9 mouse cellular contexts compared by ENCODE assay signal in the genomic region with DNA sequence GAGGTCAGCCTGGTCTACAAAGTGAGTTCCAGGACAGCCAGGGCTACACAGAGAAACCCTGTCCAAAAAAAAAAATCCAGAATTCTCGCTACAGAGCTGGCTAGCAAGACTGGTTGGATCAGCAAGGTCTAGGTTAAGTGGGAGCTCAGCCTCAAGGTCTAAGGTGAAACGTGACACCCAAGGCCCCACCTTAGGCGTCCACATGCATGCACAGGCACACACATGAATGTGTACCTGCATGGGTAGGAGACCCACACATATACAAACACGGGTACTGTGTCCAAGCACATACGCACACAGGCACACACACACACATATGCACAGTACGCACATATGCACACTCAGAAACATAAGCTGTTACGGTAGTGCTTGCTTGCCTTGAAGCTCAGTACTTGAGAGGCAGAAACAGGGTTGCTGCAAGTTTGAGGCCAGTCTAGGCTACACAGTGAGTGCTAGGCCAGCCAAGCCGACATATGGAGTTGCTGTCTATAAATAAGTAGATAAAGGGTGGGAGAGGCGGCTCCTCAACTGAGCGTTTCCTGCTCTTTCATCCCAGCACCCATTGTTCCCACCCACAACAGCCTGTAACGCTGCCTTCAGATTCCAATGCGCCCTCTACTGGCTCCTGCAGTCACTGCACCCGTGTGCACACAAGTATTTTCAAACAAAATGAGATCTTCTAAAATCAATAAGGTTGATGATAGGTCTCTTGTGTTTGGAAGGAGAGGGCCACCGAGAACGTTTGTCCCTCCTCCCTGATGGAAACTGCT. TPM values are rescaled to one million over a fixed set of nuclear protein-coding genes. Genes with fewer than 3 reads are reported as not detected.
DNase-seq lines count a peak whose midpoint lies in the region; TF ChIP-seq lines count a peak whose summit lies in the region.
"Had no signal": no experiment of that assay in that cellular context is flagged by ENCODE, and none has a peak within 500 bp of the region (broad histone marks: within the 10 kb centered on the region; RNA-seq: fewer than 3 reads in every experiment).

No protein-coding gene starts in this region.

- no peak for TF ChIP-seq POLR2A in MEL (IDR thresholded peaks at IDR 0.05; ENCODE audit: control insufficient read depth in 1 of 2, insufficient read depth in 1 of 2, low read depth in 1 of 2, low read length in 2 of 2, poor library complexity in 1 of 2)

- TF ChIP-seq EP300 in MEL (IDR thresholded peaks at IDR 0.05; ENCODE audit: low read depth in 1 of 2, low read length in 2 of 2): no peak

- H3K36me3 ChIP-seq in MEL (ENCODE audit: control insufficient read depth in 1 of 2, insufficient read depth in 2 of 2, low read length in 2 of 2): peaks cover 0 to 10% of the 10 kb centered on the region in 2 experiments; a peak in 2 of 4 replicates

- H3K4me1 ChIP-seq in MEL (ENCODE audit: control insufficient read depth in 1 of 2, insufficient read depth in 2 of 2, low read length in 2 of 2): peaks cover 0 to 20% of the 10 kb centered on the region in 2 experiments; a peak in 3 of 4 replicates

- TF ChIP-seq RAD21 in MEL (IDR thresholded peaks at IDR 0.05; ENCODE audit: low read depth, low read length): peak; percentile 29

- DNase-seq in gastrocnemius, postnatal 14 days: peak; percentile 39
- no peak for DNase-seq in gastrocnemius, postnatal 25 days
- DNase-seq in 3T3-L1 (ENCODE audit: low read depth, low spot score) (peak; percentile 71), MEL (ENCODE audit: low read depth, low spot score) (peak; percentile 88)
- DNase-seq in embryo, embryonic 11.5 days (ENCODE audit: low read depth, low spot score): peak; percentile 41
- peak; percentile 52 to 82 for DNase-seq in kidney, postnatal 36 days
- DNase-seq in mesoderm, embryonic 11.5 days (ENCODE audit: low read depth, low spot score): peak; percentile 76
- no peak for DNase-seq in urinary bladder, postnatal 25 days (ENCODE audit: low spot score)

- intact Hi-C loops in gastrocnemius, postnatal 14 days (cut with DNase I; ENCODE audit: low total_unique reads): loop anchor here (5.0 kb wide), 1 partner anchor 165 kb away; no protein-coding TSS in a partner anchor

- TF ChIP-seq CTCF in MEL (IDR thresholded peaks at IDR 0.05 in 2 of 3, conservative IDR thresholded peaks at IDR 0.05 in 1 of 3; ENCODE audit: control insufficient read depth in 1 of 3, insufficient read depth in 1 of 3, low read depth in 2 of 3, low read length in 3 of 3, poor library complexity in 1 of 3, severe bottlenecking in 1 of 3): peak; percentile 88 to 95 (median 94)

- 0 out of 4 replicates have a peak overlapping the region, but pooled peaks of 1 of the 2 experiments have one; percentile 5 for H3K4me3 ChIP-seq in MEL (ENCODE audit: control insufficient read depth in 1 of 2, insufficient read depth in 1 of 2, low read depth in 2 of 2, low read length in 2 of 2)
- H3K4me3 ChIP-seq: myocyte had no signal

- 0 out of 2 replicates have a peak overlapping the region, but pooled peaks have one; percentile 11 for H3K27ac ChIP-seq in MEL (ENCODE audit: control insufficient read depth, low read depth, low read length)

- H3K27me3 ChIP-seq in MEL (ENCODE audit: control insufficient read depth in 1 of 2, insufficient read depth in 2 of 2, low read length in 2 of 2): no peaks in the 10 kb centered on the region

- 0 out of 2 replicates have a peak overlapping the region, but pooled peaks have one; percentile 16 for H3K9ac ChIP-seq in MEL (ENCODE audit: control insufficient read depth, low read depth, low read length, poor library complexity, severe bottlenecking)

- H3K9me3 ChIP-seq in MEL (replicated peaks; ENCODE audit: insufficient read depth, low read length): no peaks in the 10 kb centered on the region

- no peaks in the 10 kb centered on the region; the same call in 1 of the 2 replicates for H3K79me2 ChIP-seq in MEL (ENCODE audit: control insufficient read depth, insufficient read depth, low read length, poor library complexity)

TF ChIP-seq in MEL, 35 proteins besides CTCF, POLR2A, EP300 and RAD21:
- TF ChIP-seq UBTF (IDR thresholded peaks at IDR 0.05; ENCODE audit: borderline replicate concordance, insufficient read depth, low read depth, low read length): no peak
- TF ChIP-seq ZC3H11A (IDR thresholded peaks at IDR 0.05; ENCODE audit: low read depth, low read length): no peak
- no peak for TF ChIP-seq MAX (IDR thresholded peaks at IDR 0.05; ENCODE audit: low read length)
- TF ChIP-seq TAL1 (IDR thresholded peaks at IDR 0.05; ENCODE audit: low read length): no peak
- no peak for TF ChIP-seq POLR2AphosphoS5 (IDR thresholded peaks at IDR 0.05; ENCODE audit: borderline replicate concordance, low read depth, low read length)
- TF ChIP-seq MAZ (IDR thresholded peaks at IDR 0.05; ENCODE audit: low read depth, low read length): no peak
- TF ChIP-seq KAT2A (conservative IDR thresholded peaks at IDR 0.05; ENCODE audit: low read depth, low read length): no peak
- no peak for TF ChIP-seq BHLHE40 (IDR thresholded peaks at IDR 0.05; ENCODE audit: borderline replicate concordance, low read depth, low read length)
- 0 out of 2 replicates have a peak, but pooled peaks have one; percentile 36 for TF ChIP-seq SIN3A (IDR thresholded peaks at IDR 0.05; ENCODE audit: low read length)
- 0 out of 2 replicates have a peak, but pooled peaks have one; percentile 15 for TF ChIP-seq MEF2A (IDR thresholded peaks at IDR 0.05; ENCODE audit: extremely low read depth, insufficient replicate concordance, low read depth, low read length, poor library complexity, severe bottlenecking)
- no peak for TF ChIP-seq POLR2AphosphoS2 (IDR thresholded peaks at IDR 0.05; ENCODE audit: low read length)
- TF ChIP-seq MAFK (IDR thresholded peaks at IDR 0.05; ENCODE audit: borderline replicate concordance, low read depth, low read length): no peak
- TF ChIP-seq MYB (IDR thresholded peaks at IDR 0.05; ENCODE audit: low read depth, low read length): no peak
- no peak for TF ChIP-seq GATA1 (IDR thresholded peaks at IDR 0.05; ENCODE audit: low read depth, low read length)
- TF ChIP-seq HCFC1 (IDR thresholded peaks at IDR 0.05; ENCODE audit: low read depth, low read length): 0 out of 2 replicates have a peak, but pooled peaks have one; percentile 25
- no peak for TF ChIP-seq RCOR1 (IDR thresholded peaks at IDR 0.05; ENCODE audit: low read depth, low read length)
- peak; percentile 65 for TF ChIP-seq SMC3 (IDR thresholded peaks at IDR 0.05; ENCODE audit: low read depth, low read length)
- TF ChIP-seq ZKSCAN1 (IDR thresholded peaks at IDR 0.05; ENCODE audit: low read depth, low read length): no peak
- TF ChIP-seq JUND (IDR thresholded peaks at IDR 0.05; ENCODE audit: low read depth, low read length): no peak
- TF ChIP-seq USF1 (IDR thresholded peaks at IDR 0.05; ENCODE audit: low read depth, low read length): no peak
- no peak for TF ChIP-seq CHD2 (IDR thresholded peaks at IDR 0.05; ENCODE audit: low read length)
- TF ChIP-seq CHD1 (IDR thresholded peaks at IDR 0.05; ENCODE audit: low read depth, low read length): no peak
- TF ChIP-seq TBP (IDR thresholded peaks at IDR 0.05; ENCODE audit: low read depth, low read length): no peak
- TF ChIP-seq USF2 (IDR thresholded peaks at IDR 0.05; ENCODE audit: borderline replicate concordance in 1 of 2, insufficient read depth in 1 of 2, low read depth in 1 of 2, low read length in 2 of 2): no peak
- TF ChIP-seq MXI1 (IDR thresholded peaks at IDR 0.05; ENCODE audit: low read depth, low read length): peak; percentile 69; the same call in 1 of the 2 replicates
- no peak for TF ChIP-seq ZMIZ1 (IDR thresholded peaks at IDR 0.05; ENCODE audit: low read depth, low read length)
- no peak for TF ChIP-seq NRF1 (IDR thresholded peaks at IDR 0.05; ENCODE audit: insufficient read depth, low read depth, low read length, poor library complexity, severe bottlenecking)
- no peak; the same call in 1 of the 2 replicates for TF ChIP-seq ETS1 (IDR thresholded peaks at IDR 0.05; ENCODE audit: low read depth, low read length)

RNA-seq across cellular contexts. Expression of a gene that starts 11.9 kb away (rescaled TPM):
- under 1 TPM in 1 of 2 experiments, not detected in 1; 0.04 TPM for total RNA-seq in gastrocnemius, postnatal 14 days (2021)
- not detected for total RNA-seq in gastrocnemius, postnatal 25 days (2021)
- total RNA-seq in MEL (2012; rRNA removed): 0.04 TPM in 1 of 2 replicates, not detected in the other
- under 1 TPM in 1 of 2 experiments, not detected in 1; 0.01 TPM for polyA plus RNA-seq in MEL (2012; ENCODE audit: insufficient read depth in 1 of 2, insufficient read length in 2 of 2, low read depth in 1 of 2, low replicate concordance in 2 of 2, missing spikeins in 1 of 2)
- polyA plus RNA-seq: myocyte had no signal

RNA-seq across cellular contexts. Expression of a gene that starts 16.6 kb away (rescaled TPM):
- not detected for total RNA-seq in gastrocnemius, postnatal 14 days (2021)
- not detected for total RNA-seq in gastrocnemius, postnatal 25 days (2021)
- total RNA-seq in MEL (2012; rRNA removed): not detected in 2 replicates
- not detected for polyA plus RNA-seq in MEL (2012; ENCODE audit: insufficient read depth in 1 of 2, insufficient read length in 2 of 2, low read depth in 1 of 2, low replicate concordance in 2 of 2, missing spikeins in 1 of 2)
- polyA plus RNA-seq: myocyte had no signal

RNA-seq across cellular contexts. Expression of a gene that starts 24.7 kb away (rescaled TPM):
- total RNA-seq in gastrocnemius, postnatal 14 days (2021): 10 to 100 TPM; 36.8 to 39.4 TPM
- 10 to 100 TPM; 25.9 to 34.0 TPM for total RNA-seq in gastrocnemius, postnatal 25 days (2021)
- total RNA-seq in MEL (2012; rRNA removed): 39.1 and 41.8 TPM in 2 replicates
- polyA plus RNA-seq in MEL (2012; ENCODE audit: insufficient read depth in 1 of 2, insufficient read length in 2 of 2, low read depth in 1 of 2, low replicate concordance in 2 of 2, missing spikeins in 1 of 2): 10 to 100 TPM in 1 of 2 experiments, not detected in 1; 65.4 TPM

Comparison
In these comparisons a context has a peak if more than half of its experiments do, and no peak if none do; other contexts are left out.
1. DNase-seq: peak in gastrocnemius, postnatal 14 days (single experiment), 3T3-L1 (single experiment), MEL (single experiment), embryo, embryonic 11.5 days (single experiment), kidney, postnatal 36 days (2 of 2) and mesoderm, embryonic 11.5 days (single experiment); none in gastrocnemius, postnatal 25 days (single experiment) and urinary bladder, postnatal 25 days (single experiment).